Mouse (Mus musculus) olfactory bulb, adult 2 months (tissue): ENCODE measurements around the gene Dbi. TPM values are rescaled to one million over a fixed set of nuclear protein-coding genes. Genes with fewer than 3 reads are reported as not detected.

Source experiments
- H3K27ac ChIP-seq: fragments of 200-500 bp; 2 replicates; pipeline ENCODE4 v1.5.1; 2012; ENCODE audit warnings: low read depth, low read length; ENCODE audit not compliant: insufficient read depth
- H3K4me1 ChIP-seq: fragments of 200-500 bp; 2 replicates; pipeline ENCODE4 v1.6.1; 2012; ENCODE audit warnings: low read length; ENCODE audit not compliant: control insufficient read depth, insufficient read depth
- H3K4me3 ChIP-seq: fragments of 200-500 bp; 2 replicates; pipeline ENCODE4 v1.5.1; 2012; ENCODE audit warnings: mild to moderate bottlenecking, low read depth, low read length, moderate library complexity; ENCODE audit not compliant: insufficient read depth
- CTCF ChIP-seq: fragments of 200-500 bp; IDR thresholded peaks from 2 replicates; pipeline ENCODE4 v1.5.1; 2012; ENCODE audit warnings: low read depth, mild to moderate bottlenecking, low read length, moderate library complexity; ENCODE audit not compliant: insufficient read depth
- POLR2A ChIP-seq: fragments of 200-500 bp; IDR thresholded peaks from 2 replicates; pipeline ENCODE4 v1.6.1; 2012; ENCODE audit warnings: mild to moderate bottlenecking, low read depth, low read length, moderate library complexity; ENCODE audit not compliant: insufficient read depth
- WGBS: fragments of 180-500 bp; shearing (Covaris S2); methylation state at CpG from one replicate; pipeline ENCODE4 v1.1.7; 2018; 5-methylcytosine and 5-hydroxymethylcytosine counted together
- polyA plus RNA-seq: library from polyadenylated mRNA; stranded (reverse); fragments of >200 nt; gene quantifications from 2 replicates; pipeline ENCODE4 v1.2.4, GENCODE M21; 2012; ENCODE audit warnings: low replicate concordance; ENCODE audit not compliant: missing spikeins, insufficient read depth, insufficient read length

Dbi gene
- polyA plus RNA-seq, 1 experiment, result not detected

- Histone ChIP-seq H3K27ac (no peak overlapping the region), H3K4me3 (no peak overlapping the region), H3K4me1 (no peaks in the 10 kb centered on the region)
- WGBS, result 84% methylated on average over 3 of the region's 3 CpGs
- no peak for TF ChIP-seq CTCF
- TF ChIP-seq POLR2A, result no peak
These were observed 54.3 kb downstream of the Dbi start for GRCm38 (mm10) chr1:120066625-120067024.

- Histone ChIP-seq H3K4me3 (no peak overlapping the region), H3K4me1 (no peaks in the 10 kb centered on the region), H3K27ac (no peak overlapping the region)
- 88% methylated on average over 8 of the region's 8 CpGs for WGBS
- TF ChIP-seq CTCF (no peak), POLR2A (no peak)
These were observed 54.7 kb downstream of the Dbi start for GRCm38 (mm10) chr1:120066159-120066558.

- 93% methylated on average over 11 of the region's 11 CpGs for WGBS
- no peak overlapping the region for H3K4me3 ChIP-seq
- H3K4me1 ChIP-seq, result no peaks in the 10 kb centered on the region
- TF ChIP-seq POLR2A (no peak), CTCF (no peak)
- no peak overlapping the region for H3K27ac ChIP-seq
These were observed 56.7 kb downstream of the Dbi start for GRCm38 (mm10) chr1:120064036-120064682.

Other genes with a start within 250 kb of the Dbi start
- gene Tmem177, start 207.9 kb downstream of the Dbi start, polyA plus RNA-seq, result not detected in 2 replicates
- not detected in 2 replicates for gene Cfap221, start 123.8 kb downstream of the Dbi start, polyA plus RNA-seq
- gene Sctr, start 114.2 kb downstream of the Dbi start, polyA plus RNA-seq, result not detected in 2 replicates
- not detected in 2 replicates for gene Tmem37, start 47.0 kb downstream of the Dbi start, polyA plus RNA-seq
- not detected in 2 replicates for gene 3110009E18Rik, start 109 bp upstream of the Dbi start, polyA plus RNA-seq
- not detected in 2 replicates for gene Steap3, start 151.6 kb upstream of the Dbi start, polyA plus RNA-seq
- gene C1ql2, start 219.5 kb upstream of the Dbi start, polyA plus RNA-seq, result not detected in 2 replicates